Mouse (Mus musculus) intestine, postnatal 0 days (tissue): Measurements from ENCODE around the gene Tbp. TPM values are rescaled to one million over a fixed set of nuclear protein-coding genes. Genes with fewer than 3 reads are reported as not detected.
A peak's percentile ranks its signal among the peaks of the same experiment; 100 is the strongest.

Experiments
- ATAC-seq: fragments of 200-750 bp; cut with Nextera tagmentation; 2 replicates; pipeline ENCODE4 v1.8.0; 2017; ENCODE audit warnings: mild to moderate bottlenecking, moderate TSS enrichment, moderate library complexity
- H3K27ac ChIP-seq: fragments of 300-500 bp; sonication (generic); 2 replicates; pipeline ENCODE4 v1.5.1; 2014; ENCODE audit warnings: mild to moderate bottlenecking, low read depth, low read length, moderate library complexity
- H3K27me3 ChIP-seq: fragments of 300-500 bp; sonication (generic); replicated peaks from 2 replicates; pipeline ENCODE4 v1.6.1; 2014; ENCODE audit warnings: low read length, mixed read lengths; ENCODE audit not compliant: control insufficient read depth, insufficient read depth
- H3K36me3 ChIP-seq: fragments of 300-500 bp; sonication (generic); 2 replicates; pipeline ENCODE4 v1.6.1; 2014; ENCODE audit warnings: mild to moderate bottlenecking, moderate library complexity; ENCODE audit not compliant: control insufficient read depth, insufficient read depth
- H3K4me1 ChIP-seq: fragments of 300-500 bp; sonication (generic); replicated peaks from 2 replicates; pipeline ENCODE4 v1.6.1; 2014; ENCODE audit warnings: antibody characterized with exemption, low read length, mixed read lengths; ENCODE audit not compliant: control insufficient read depth, insufficient read depth
- H3K4me2 ChIP-seq: fragments of 300-500 bp; sonication (generic); replicated peaks from 2 replicates; pipeline ENCODE4 v1.6.1; 2014; ENCODE audit warnings: low read depth, mild to moderate bottlenecking, moderate library complexity
- H3K4me3 ChIP-seq: fragments of 300-500 bp; sonication (generic); 2 replicates; pipeline ENCODE4 v1.5.1; 2014; ENCODE audit warnings: low read depth, low read length
- H3K9ac ChIP-seq: fragments of 300-500 bp; sonication (generic); 2 replicates; pipeline ENCODE4 v1.6.1; 2014; ENCODE audit warnings: mild to moderate bottlenecking, low read depth, low read length
- H3K9me3 ChIP-seq: fragments of 300-500 bp; sonication (generic); 2 replicates; pipeline ENCODE4 v1.6.1; 2016; ENCODE audit warnings: mixed run types; ENCODE audit not compliant: control insufficient read depth
- CTCF ChIP-seq: sonication (generic); IDR thresholded peaks from 2 replicates; pipeline ENCODE4 v1.5.1; 2016; ENCODE audit warnings: low read depth, mild to moderate bottlenecking, control low read depth, antibody characterized with exemption, moderate library complexity
- WGBS: fragments of 180-500 bp; shearing (Covaris S2); extraction: QIAGEN DNeasy Blood & Tissue Kit; methylation state at CpG from one replicate; pipeline ENCODE4 v1.1.7; 2014; 5-methylcytosine and 5-hydroxymethylcytosine counted together
- polyA plus RNA-seq: library from polyadenylated mRNA; unstranded; fragments of >200 nt; fragmentation: Nextera tagmentation; extraction: Ambion mirVana; gene quantifications from 2 replicates; pipeline ENCODE4 v1.2.1, GENCODE M21; 2015

The Tbp gene
- polyA plus RNA-seq, 1 experiment from 2014 or later: 21.7 TPM

GRCm38 (mm10) chr17:15518186-15518585 lies 18.5 kb downstream of the Tbp start:
- no peaks in the 10 kb centered on the region for H3K9me3 ChIP-seq
- no peak overlapping the region for H3K9ac ChIP-seq
- no peaks in the 10 kb centered on the region for H3K27me3 ChIP-seq
- WGBS: 93% methylated on average over 5 of the region's 5 CpGs
- H3K36me3 ChIP-seq: peaks cover 77% of the 10 kb centered on the region
- TF ChIP-seq CTCF: no peak
- no peak overlapping the region for H3K4me3 ChIP-seq
- no peak overlapping the region for H3K27ac ChIP-seq
- ATAC-seq: no peak
- H3K4me1 ChIP-seq: no peaks in the 10 kb centered on the region
- H3K4me2 ChIP-seq: no peak overlapping the region

GRCm38 (mm10) chr17:15518766-15519165 lies 19.1 kb downstream of the Tbp start:
- no peak for TF ChIP-seq CTCF
- no peaks in the 10 kb centered on the region for H3K4me1 ChIP-seq
- 97% methylated on average over 1 of the region's 1 CpGs for WGBS
- no peak overlapping the region for H3K9ac ChIP-seq
- no peaks in the 10 kb centered on the region for H3K27me3 ChIP-seq
- no peak overlapping the region for H3K4me3 ChIP-seq
- H3K27ac ChIP-seq: no peak overlapping the region
- no peaks in the 10 kb centered on the region for H3K9me3 ChIP-seq
- H3K36me3 ChIP-seq: peaks cover 77% of the 10 kb centered on the region
- ATAC-seq: no peak
- H3K4me2 ChIP-seq: no peak overlapping the region

- Histone ChIP-seq H3K36me3 (peaks cover 24% of the 10 kb centered on the region), H3K4me3 (peak overlapping the region; percentile 66), H3K27ac (no peak overlapping the region), H3K9me3 (no peaks in the 10 kb centered on the region), H3K9ac (peak overlapping the region; percentile 77), H3K4me1 (0 out of 2 replicates have a peak, but pooled peaks cover 8% of the 10 kb centered on the region), H3K27me3 (no peaks in the 10 kb centered on the region), H3K4me2 (peak overlapping the region; percentile 81)
- ATAC-seq: no peak
- 10% methylated on average over 10 of the region's 10 CpGs for WGBS
- TF ChIP-seq CTCF: no peak
These were observed 26.6 kb downstream of the Tbp start for GRCm38 (mm10) chr17:15526304-15526703.

GRCm38 (mm10) chr17:15526986-15527810 lies 27.5 kb downstream of the Tbp start, which contains the start of gene Pdcd2:
TSS of gene Pdcd2 (minus strand) at chr17:15527301.
- Histone ChIP-seq H3K4me3 (peak within 1 kb of the TSS; percentile 66), H3K4me2 (peak within 1 kb of the TSS; percentile 81), H3K27me3 (no peaks in the 10 kb centered on the region), H3K4me1 (0 out of 2 replicates have a peak, but pooled peaks cover 8% of the 10 kb centered on the region), H3K27ac (peak within 1 kb of the TSS; percentile 78), H3K9ac (peak within 1 kb of the TSS; percentile 77), H3K36me3 (0 out of 2 replicates have a peak, but pooled peaks cover 17% of the 10 kb centered on the region), H3K9me3 (no peaks in the 10 kb centered on the region)
- ATAC-seq: peak; percentile 100
- peak; percentile 61 for TF ChIP-seq CTCF
- under 1% methylated on average over 55 of the region's 55 CpGs for WGBS

- ATAC-seq: no peak
- Histone ChIP-seq H3K27ac (no peak overlapping the region), H3K27me3 (no peaks in the 10 kb centered on the region), H3K4me3 (peak overlapping the region; percentile 66), H3K4me2 (peak overlapping the region; percentile 81), H3K9me3 (no peaks in the 10 kb centered on the region), H3K9ac (peak overlapping the region; percentile 77), H3K4me1 (0 out of 2 replicates have a peak, but pooled peaks cover 8% of the 10 kb centered on the region), H3K36me3 (0 out of 2 replicates have a peak, but pooled peaks cover 12% of the 10 kb centered on the region)
- 40% methylated on average over 3 of the region's 3 CpGs for WGBS
- no peak for TF ChIP-seq CTCF
These were observed 28.1 kb downstream of the Tbp start for GRCm38 (mm10) chr17:15527811-15528136.

GRCm38 (mm10) chr17:15528887-15529286 lies 29.2 kb downstream of the Tbp start:
- no peak for TF ChIP-seq CTCF
- Histone ChIP-seq H3K9me3 (no peaks in the 10 kb centered on the region), H3K4me1 (0 out of 2 replicates have a peak, but pooled peaks cover 8% of the 10 kb centered on the region), H3K27ac (no peak overlapping the region), H3K4me3 (no peak overlapping the region), H3K4me2 (no peak overlapping the region), H3K36me3 (0 out of 2 replicates have a peak, but pooled peaks cover 9% of the 10 kb centered on the region), H3K9ac (no peak overlapping the region), H3K27me3 (no peaks in the 10 kb centered on the region)
- ATAC-seq: no peak
- 78% methylated on average over 2 of the region's 2 CpGs for whole genome bisulfite sequencing
